Comparison of ENCODE assay signal across 27 mouse cellular contexts in the genomic region with DNA sequence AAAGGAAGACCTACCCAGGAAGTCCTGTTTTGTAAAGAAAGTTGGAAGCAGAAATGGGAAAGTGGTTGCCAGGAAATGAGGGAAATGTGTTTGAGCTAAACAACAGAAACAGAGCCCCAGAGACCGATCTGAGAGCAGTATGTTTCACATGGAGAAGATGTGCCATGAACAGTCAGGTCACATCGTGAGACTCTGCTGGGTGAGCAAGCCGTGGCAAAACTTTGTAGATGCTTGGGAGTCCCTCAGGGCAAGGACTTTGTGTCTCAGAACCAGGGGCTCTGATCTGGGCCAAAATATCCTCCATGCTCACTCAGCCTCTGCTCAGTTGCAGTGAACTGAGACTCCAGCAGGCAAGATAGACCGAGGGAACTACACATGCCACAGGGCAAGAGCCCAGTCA. TPM values are rescaled to one million over a fixed set of nuclear protein-coding genes. Genes with fewer than 3 reads are reported as not detected.
"Had no signal": no experiment of that assay in that cellular context is flagged by ENCODE, and none has a peak within 500 bp of the region (broad histone marks: within the 10 kb centered on the region; RNA-seq: fewer than 3 reads in every experiment).

No protein-coding gene starts in this region.

- H3K27ac ChIP-seq: heart, embryonic 10.5 days; heart, embryonic 13.5 days; heart, embryonic 15.5 days; hindbrain, embryonic 10.5 days; hindbrain, embryonic 12.5 days; hindbrain, embryonic 15.5 days; hindbrain, postnatal 0 days; layer of hippocampus, adult 2 months; left cerebral cortex, adult 2 months; limb, embryonic 10.5 days; limb, embryonic 12.5 days; liver, embryonic 13.5 days; liver, embryonic 15.5 days had no signal

- H3K9ac ChIP-seq: heart, embryonic 13.5 days; heart, embryonic 15.5 days; hindbrain, embryonic 12.5 days; hindbrain, embryonic 15.5 days; limb, embryonic 12.5 days; liver, embryonic 13.5 days; liver, embryonic 15.5 days; liver, postnatal 0 days had no signal

- H3K36me3 ChIP-seq: heart, embryonic 10.5 days; heart, embryonic 13.5 days; heart, embryonic 15.5 days; hindbrain, embryonic 10.5 days; hindbrain, embryonic 12.5 days; hindbrain, embryonic 15.5 days; limb, embryonic 10.5 days; limb, embryonic 12.5 days; liver, embryonic 13.5 days; liver, embryonic 15.5 days had no signal

- H3K4me2 ChIP-seq: heart, embryonic 13.5 days; heart, embryonic 15.5 days; hindbrain, embryonic 12.5 days; hindbrain, embryonic 15.5 days; limb, embryonic 12.5 days; liver, embryonic 11.5 days; liver, embryonic 13.5 days; liver, embryonic 15.5 days had no signal

- H3K4me3 ChIP-seq: heart, embryonic 10.5 days; heart, embryonic 13.5 days; heart, embryonic 15.5 days; hindbrain, embryonic 10.5 days; hindbrain, embryonic 12.5 days; hindbrain, embryonic 15.5 days; layer of hippocampus, adult 2 months; left cerebral cortex, adult 2 months; limb, embryonic 10.5 days; limb, embryonic 12.5 days; liver, embryonic 13.5 days; liver, embryonic 15.5 days had no signal

- H3K9me3 ChIP-seq: heart, embryonic 10.5 days; heart, embryonic 13.5 days; heart, embryonic 15.5 days; hindbrain, embryonic 10.5 days; hindbrain, embryonic 12.5 days; hindbrain, embryonic 15.5 days; limb, embryonic 10.5 days; limb, embryonic 12.5 days; liver, embryonic 13.5 days; liver, embryonic 15.5 days had no signal

- ATAC-seq: hindbrain, postnatal 0 days; intestine, postnatal 0 days; liver, postnatal 0 days had no signal

- DNase-seq: gastrocnemius, postnatal 14 days; gastrocnemius, postnatal 36 days; heart, postnatal 10 days; heart, postnatal 4 days; kidney, adult 18-20 months; kidney, adult 8-10 months; kidney, postnatal 10 days; kidney, postnatal 25 days; kidney, postnatal 4 days; liver; liver, embryonic 13.5 days; liver, postnatal 0 days had no signal

- H3K27me3 ChIP-seq: heart, embryonic 13.5 days; heart, embryonic 15.5 days; hindbrain, embryonic 12.5 days; hindbrain, embryonic 15.5 days; limb, embryonic 12.5 days; liver, embryonic 13.5 days; liver, embryonic 15.5 days had no signal

- H3K4me1 ChIP-seq: hindbrain, embryonic 12.5 days; hindbrain, embryonic 15.5 days; limb, embryonic 10.5 days; limb, embryonic 12.5 days; liver, embryonic 13.5 days; liver, embryonic 15.5 days had no signal

RNA-seq across cellular contexts. Expression of gene Osmr, which starts 15.9 kb away (rescaled TPM):
- total RNA-seq: granulocyte monocyte progenitor cell, adult 5-6 weeks had no signal
- polyA plus RNA-seq: liver, embryonic 11.5 days had no signal
